Mouse (Mus musculus): ENCODE results near the gene Tcl1b3.
"Not testable (repeated sequence)": the region's sequence is repeated elsewhere in the genome, so short reads cannot be mapped to it uniquely, and the experiment has no call there.

DNA sequence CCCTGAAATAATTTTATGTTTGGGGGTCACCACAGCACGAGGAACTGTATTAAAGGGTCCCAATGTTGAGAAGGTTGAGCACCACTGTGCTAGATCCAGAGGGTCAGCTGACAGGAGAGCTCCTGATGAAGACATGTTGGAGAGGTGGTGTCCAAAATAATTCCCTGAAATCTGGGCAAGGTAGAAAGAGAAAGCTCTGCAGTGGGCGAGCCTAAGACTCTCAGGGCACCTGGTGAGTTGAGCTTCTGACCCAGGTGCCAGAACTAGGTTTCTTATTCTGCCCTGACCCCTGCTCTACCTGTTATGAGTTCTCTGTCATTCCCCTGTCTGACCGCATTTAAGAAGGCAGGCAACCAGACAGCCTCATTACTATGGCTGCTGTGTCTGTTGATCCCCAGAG lies 14.8 kb upstream of the Tcl1b3 start, which contains the start of gene Tcl1b5:
- TF ChIP-seq POLR2A (IDR thresholded peaks at IDR 0.05; ENCODE audit: insufficient read depth, low read length); CTCF (IDR thresholded peaks at IDR 0.05; ENCODE audit: low read depth, low read length): not testable (repeated sequence)

Measured in ES-Bruce4 (cell line).